Mouse (Mus musculus): Measurements from ENCODE around the gene Btd.

Btd gene

GRCm38 (mm10) chr14:31715669-31716068, 74.8 kb downstream of the Btd start:
- DNase-seq = no peak

DNA sequence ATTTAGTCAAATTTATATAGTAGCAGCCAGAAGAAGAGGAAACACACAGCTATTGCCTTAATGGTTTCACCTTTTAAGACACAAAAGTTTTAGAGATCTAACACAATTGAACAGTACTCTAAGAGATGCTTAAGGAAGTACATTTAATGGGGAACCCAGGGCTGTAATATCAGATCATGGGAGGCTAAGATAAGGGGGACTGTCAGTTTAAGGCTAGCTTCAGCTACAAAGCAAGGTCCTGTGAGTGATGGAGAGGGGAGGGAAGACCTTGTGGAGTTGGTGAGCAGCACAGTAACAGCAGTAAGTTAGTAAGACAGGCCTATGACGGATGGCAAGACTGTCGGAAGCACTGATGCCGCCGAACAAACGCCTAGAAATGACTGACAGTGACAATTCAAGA, 76.5 kb downstream of the Btd start:
- DNase-seq = no peak

Measured in cerebellum, postnatal 10 days (tissue).